Mouse (Mus musculus) embryonic facial prominence, embryonic 12.5 days (tissue): ENCODE measurements at regions not wholly inside any gene's neighbourhood (a gene's known extent, or its start where the extent isn't known, plus 50 kb on each side); places are given as distances from the start of the nearest gene placed in this dataset.
A peak's percentile ranks its signal among the peaks of the same experiment; 100 is the strongest.

ENCODE experiments used
- ATAC-seq: fragments of 200-750 bp; cut with Nextera tagmentation; 2 replicates; pipeline ENCODE4 v1.8.0; 2017; ENCODE audit not compliant: insufficient number of reproducible peaks, insufficient read depth, low FRiP score, low TSS enrichment
- H3K27ac ChIP-seq: fragments of 300-500 bp; sonication (generic); 2 replicates; pipeline ENCODE4 v1.5.1; 2016; ENCODE audit warnings: mild to moderate bottlenecking
- H3K27me3 ChIP-seq: fragments of 300-500 bp; sonication (generic); 2 replicates; pipeline ENCODE4 v1.6.1; 2016; ENCODE audit warnings: mild to moderate bottlenecking, moderate library complexity
- H3K36me3 ChIP-seq: fragments of 300-500 bp; sonication (generic); 2 replicates; pipeline ENCODE4 v1.6.1; 2016; ENCODE audit warnings: mild to moderate bottlenecking
- H3K4me1 ChIP-seq: fragments of 300-500 bp; sonication (generic); 2 replicates; pipeline ENCODE4 v1.6.1; 2016
- H3K4me2 ChIP-seq: fragments of 300-500 bp; sonication (generic); replicated peaks from 2 replicates; pipeline ENCODE4 v1.6.1; 2016; ENCODE audit warnings: mild to moderate bottlenecking, moderate library complexity
- H3K4me3 ChIP-seq: fragments of 300-500 bp; sonication (generic); 2 replicates; pipeline ENCODE4 v1.5.1; 2016; ENCODE audit warnings: mild to moderate bottlenecking
- H3K9ac ChIP-seq: fragments of 300-500 bp; sonication (generic); 2 replicates; pipeline ENCODE4 v1.6.1; 2016; ENCODE audit warnings: mild to moderate bottlenecking, moderate library complexity
- H3K9me3 ChIP-seq: fragments of 300-500 bp; sonication (generic); 2 replicates; pipeline ENCODE4 v1.6.1; 2016; ENCODE audit warnings: mild to moderate bottlenecking, moderate library complexity
- WGBS: fragments of 180-500 bp; shearing (Covaris S2); methylation state at CpG from one replicate; pipeline ENCODE4 v1.1.7; 2016; 5-methylcytosine and 5-hydroxymethylcytosine counted together

- no peaks in the 10 kb centered on the region for H3K9me3 ChIP-seq
- no peak overlapping the region for H3K4me2 ChIP-seq
- no peak overlapping the region; the same call in 1 of the 2 replicates for H3K27ac ChIP-seq
- H3K27me3 ChIP-seq = no peaks in the 10 kb centered on the region
- H3K9ac ChIP-seq = no peak overlapping the region
- no peaks in the 10 kb centered on the region for H3K4me1 ChIP-seq
- no peaks in the 10 kb centered on the region for H3K36me3 ChIP-seq
- H3K4me3 ChIP-seq = no peak overlapping the region
- 39% methylated on average over 3 of the region's 3 CpGs for WGBS
- no peak for ATAC-seq
Observed at GRCm38 (mm10) chr1:77128411-77128810, 386.5 kb downstream of the Epha4 start.

GRCm38 (mm10) chr1:77137663-77138062 is 377.2 kb downstream of the Epha4 start:
- Histone ChIP-seq H3K9ac (no peak overlapping the region), H3K36me3 (no peaks in the 10 kb centered on the region), H3K27ac (no peak overlapping the region), H3K4me1 (peaks cover 8% of the 10 kb centered on the region; the same call in 1 of the 2 replicates), H3K4me3 (no peak overlapping the region), H3K27me3 (no peaks in the 10 kb centered on the region), H3K4me2 (no peak overlapping the region), H3K9me3 (no peaks in the 10 kb centered on the region)
- ATAC-seq = no peak
- WGBS = 20% methylated on average over 6 of the region's 6 CpGs

GRCm38 (mm10) chr1:77140906-77141305 is 374.0 kb downstream of the Epha4 start:
- Histone ChIP-seq H3K4me2 (no peak overlapping the region), H3K27me3 (no peaks in the 10 kb centered on the region), H3K27ac (0 out of 2 replicates have a peak overlapping the region, but pooled peaks have one; percentile 52), H3K4me3 (no peak overlapping the region), H3K9ac (no peak overlapping the region), H3K4me1 (peaks cover 8% of the 10 kb centered on the region; the same call in 1 of the 2 replicates), H3K9me3 (no peaks in the 10 kb centered on the region), H3K36me3 (no peaks in the 10 kb centered on the region)
- 0 out of 2 replicates have a peak, but pooled peaks have one; percentile 41 for ATAC-seq
- 15% methylated on average over 7 of the region's 7 CpGs for WGBS

- WGBS = 93% methylated on average over 4 of the region's 4 CpGs
- Histone ChIP-seq H3K36me3 (no peaks in the 10 kb centered on the region), H3K27ac (no peak overlapping the region), H3K27me3 (no peaks in the 10 kb centered on the region), H3K9me3 (no peaks in the 10 kb centered on the region), H3K4me2 (no peak overlapping the region), H3K9ac (no peak overlapping the region), H3K4me1 (no peaks in the 10 kb centered on the region; the same call in 1 of the 2 replicates), H3K4me3 (no peak overlapping the region)
- no peak for ATAC-seq
Observed at GRCm38 (mm10) chr1:77148052-77148451, 366.8 kb downstream of the Epha4 start.

- H3K4me2 ChIP-seq = no peak overlapping the region
- H3K36me3 ChIP-seq = no peaks in the 10 kb centered on the region
- no peak overlapping the region for H3K9ac ChIP-seq
- WGBS = 79% methylated on average over 4 of the region's 4 CpGs
- ATAC-seq = no peak
- H3K27me3 ChIP-seq = no peaks in the 10 kb centered on the region
- no peaks in the 10 kb centered on the region for H3K4me1 ChIP-seq
- no peaks in the 10 kb centered on the region for H3K9me3 ChIP-seq
- H3K4me3 ChIP-seq = no peak overlapping the region
- no peak overlapping the region for H3K27ac ChIP-seq
Observed at GRCm38 (mm10) chr1:77168316-77168715, 346.6 kb downstream of the Epha4 start.

- Histone ChIP-seq H3K4me2 (no peak overlapping the region), H3K9me3 (no peaks in the 10 kb centered on the region), H3K36me3 (no peaks in the 10 kb centered on the region), H3K27me3 (no peaks in the 10 kb centered on the region), H3K27ac (no peak overlapping the region), H3K9ac (no peak overlapping the region), H3K4me1 (no peaks in the 10 kb centered on the region), H3K4me3 (no peak overlapping the region)
- 72% methylated on average over 1 of the region's 1 CpGs for WGBS
- ATAC-seq = no peak
Observed at GRCm38 (mm10) chr1:77172463-77172862, 342.4 kb downstream of the Epha4 start.

- no peak overlapping the region for H3K4me3 ChIP-seq
- WGBS = 81% methylated on average over 4 of the region's 4 CpGs
Observed at GRCm38 (mm10) chr1:77174801-77175200, 340.1 kb downstream of the Epha4 start.

GRCm38 (mm10) chr1:77175214-77175613 is 339.7 kb downstream of the Epha4 start:
- 56% methylated on average over 3 of the region's 3 CpGs for WGBS

More at GRCm38 (mm10) chr1:77174801-77175200, 340.1 kb downstream of the Epha4 start:
- Histone ChIP-seq H3K9ac (no peak overlapping the region), H3K36me3 (no peaks in the 10 kb centered on the region), H3K27ac (no peak overlapping the region), H3K27me3 (no peaks in the 10 kb centered on the region), H3K4me1 (no peaks in the 10 kb centered on the region), H3K9me3 (no peaks in the 10 kb centered on the region), H3K4me2 (no peak overlapping the region)
- ATAC-seq = no peak

GRCm38 (mm10) chr1:77176516-77176915 is 338.4 kb downstream of the Epha4 start:
- no peak overlapping the region for H3K4me3 ChIP-seq
- ATAC-seq = no peak
- H3K4me2 ChIP-seq = no peak overlapping the region
- no peaks in the 10 kb centered on the region for H3K9me3 ChIP-seq
- no peaks in the 10 kb centered on the region for H3K27me3 ChIP-seq
- no peak overlapping the region for H3K27ac ChIP-seq
- H3K36me3 ChIP-seq = no peaks in the 10 kb centered on the region
- peaks cover 3% of the 10 kb centered on the region; the same call in 1 of the 2 replicates for H3K4me1 ChIP-seq
- no peak overlapping the region for H3K9ac ChIP-seq
- 92% methylated on average over 2 of the region's 2 CpGs for whole genome bisulfite sequencing

More at GRCm38 (mm10) chr1:77175214-77175613, 339.7 kb downstream of the Epha4 start:
- H3K27me3 ChIP-seq = no peaks in the 10 kb centered on the region
- H3K9ac ChIP-seq = no peak overlapping the region
- H3K27ac ChIP-seq = no peak overlapping the region
- no peak overlapping the region for H3K4me2 ChIP-seq
- H3K4me1 ChIP-seq = no peaks in the 10 kb centered on the region
- ATAC-seq = no peak
- H3K4me3 ChIP-seq = no peak overlapping the region
- no peaks in the 10 kb centered on the region for H3K36me3 ChIP-seq
- no peaks in the 10 kb centered on the region for H3K9me3 ChIP-seq

- 86% methylated on average over 2 of the region's 2 CpGs for WGBS
- no peak overlapping the region for H3K4me3 ChIP-seq
- no peak for ATAC-seq
Observed at GRCm38 (mm10) chr1:77183965-77184364, 330.9 kb downstream of the Epha4 start.

GRCm38 (mm10) chr1:77190141-77190540 is 324.7 kb downstream of the Epha4 start:
- no peak overlapping the region for H3K9ac ChIP-seq
- H3K4me2 ChIP-seq = no peak overlapping the region
- H3K9me3 ChIP-seq = no peaks in the 10 kb centered on the region
- no peaks in the 10 kb centered on the region for H3K27me3 ChIP-seq
- no peak overlapping the region for H3K27ac ChIP-seq
- WGBS = 53% methylated on average over 3 of the region's 3 CpGs
- H3K4me3 ChIP-seq = no peak overlapping the region
- H3K36me3 ChIP-seq = no peaks in the 10 kb centered on the region
- no peaks in the 10 kb centered on the region for H3K4me1 ChIP-seq
- ATAC-seq = no peak

More at GRCm38 (mm10) chr1:77183965-77184364, 330.9 kb downstream of the Epha4 start:
- H3K9ac ChIP-seq = no peak overlapping the region
- no peaks in the 10 kb centered on the region for H3K36me3 ChIP-seq
- peaks cover 6% of the 10 kb centered on the region; the same call in 1 of the 2 replicates for H3K4me1 ChIP-seq
- no peak overlapping the region for H3K27ac ChIP-seq
- no peaks in the 10 kb centered on the region for H3K9me3 ChIP-seq
- H3K27me3 ChIP-seq = no peaks in the 10 kb centered on the region
- H3K4me2 ChIP-seq = no peak overlapping the region

- no peaks in the 10 kb centered on the region for H3K27me3 ChIP-seq
- no peaks in the 10 kb centered on the region for H3K36me3 ChIP-seq
- no peaks in the 10 kb centered on the region for H3K4me1 ChIP-seq
- no peaks in the 10 kb centered on the region for H3K9me3 ChIP-seq
- H3K9ac ChIP-seq = no peak overlapping the region
- no peak overlapping the region for H3K4me3 ChIP-seq
- H3K4me2 ChIP-seq = no peak overlapping the region
- no peak overlapping the region for H3K27ac ChIP-seq
- ATAC-seq = no peak
- 82% methylated on average over 3 of the region's 3 CpGs for WGBS
Observed at GRCm38 (mm10) chr1:77201321-77201917, 313.5 kb downstream of the Epha4 start.
